Mouse (Mus musculus) forebrain, embryonic 16.5 days (tissue): ENCODE measurements at regions not wholly inside any gene's neighbourhood (a gene's known extent, or its start where the extent isn't known, plus 50 kb on each side); places are given as distances from the start of the nearest gene placed in this dataset. TPM values are rescaled to one million over a fixed set of nuclear protein-coding genes. Genes with fewer than 3 reads are reported as not detected.
A peak's percentile ranks its signal among the peaks of the same experiment; 100 is the strongest.

Experiments
- ATAC-seq: fragments of 200-750 bp; cut with Nextera tagmentation; 2 replicates; pipeline ENCODE4 v1.8.0; 2017; ENCODE audit warnings: mild to moderate bottlenecking, moderate library complexity
- H3K27ac ChIP-seq: fragments of 300-500 bp; sonication (generic); 2 replicates; pipeline ENCODE4 v1.5.1; 2014; ENCODE audit warnings: low read length, control low read depth
- H3K27me3 ChIP-seq: fragments of 300-500 bp; sonication (generic); replicated peaks from 2 replicates; pipeline ENCODE4 v1.6.1; 2014; ENCODE audit warnings: low read length; ENCODE audit not compliant: control insufficient read depth, insufficient read depth
- H3K36me3 ChIP-seq: fragments of 300-500 bp; sonication (generic); 2 replicates; pipeline ENCODE4 v1.6.1; 2014; ENCODE audit not compliant: control insufficient read depth, insufficient read depth
- H3K4me1 ChIP-seq: fragments of 300-500 bp; sonication (generic); replicated peaks from 2 replicates; pipeline ENCODE4 v1.6.1; 2014; ENCODE audit warnings: low read length; ENCODE audit not compliant: control insufficient read depth, insufficient read depth
- H3K4me2 ChIP-seq: fragments of 300-500 bp; sonication (generic); 2 replicates; pipeline ENCODE4 v1.6.1; 2014; ENCODE audit warnings: mild to moderate bottlenecking, low read length, control low read depth
- H3K4me3 ChIP-seq: fragments of 300-500 bp; sonication (generic); replicated peaks from 2 replicates; pipeline ENCODE4 v1.5.1; 2014; ENCODE audit warnings: mild to moderate bottlenecking, low read length, control low read depth
- H3K9ac ChIP-seq: fragments of 300-500 bp; sonication (generic); replicated peaks from 2 replicates; pipeline ENCODE4 v1.6.1; 2014; ENCODE audit warnings: low read depth, low read length, control low read depth
- H3K9me3 ChIP-seq: fragments of 300-500 bp; sonication (generic); 2 replicates; pipeline ENCODE4 v1.6.1; 2016; ENCODE audit warnings: low read length; ENCODE audit not compliant: control insufficient read depth
- WGBS: fragments of 180-500 bp; shearing (Covaris S2); extraction: QIAGEN DNeasy Blood & Tissue Kit; methylation state at CpG from one replicate; pipeline ENCODE4 v1.1.7; 2014; 5-methylcytosine and 5-hydroxymethylcytosine counted together
- microRNA-seq: library from miRNA; unstranded; fragments of <30 nt; microRNA quantifications from one replicate; pipeline ENCODE4, GENCODE M21; 2017

- H3K27me3 ChIP-seq: no peaks in the 10 kb centered on the region
- no peaks in the 10 kb centered on the region for H3K4me1 ChIP-seq
- WGBS: 92% methylated on average over 3 of the region's 3 CpGs
- no peaks in the 10 kb centered on the region for H3K36me3 ChIP-seq
- H3K27ac ChIP-seq: no peak overlapping the region
- no peak overlapping the region for H3K4me2 ChIP-seq
- no peaks in the 10 kb centered on the region for H3K9me3 ChIP-seq
- no peak for ATAC-seq
- H3K4me3 ChIP-seq: no peak overlapping the region
- H3K9ac ChIP-seq: no peak overlapping the region
Measured at GRCm38 (mm10) chr17:91913556-91913955, 820.7 kb upstream of the Nrxn1 start.

- Histone ChIP-seq H3K4me1 (no peaks in the 10 kb centered on the region), H3K9me3 (no peaks in the 10 kb centered on the region), H3K36me3 (no peaks in the 10 kb centered on the region), H3K27ac (no peak overlapping the region), H3K27me3 (no peaks in the 10 kb centered on the region), H3K4me2 (no peak overlapping the region), H3K9ac (no peak overlapping the region), H3K4me3 (no peak overlapping the region)
- ATAC-seq: no peak
- 84% methylated on average over 3 of the region's 3 CpGs for WGBS
Measured at GRCm38 (mm10) chr17:91903092-91903491, 810.2 kb upstream of the Nrxn1 start.

GRCm38 (mm10) chr17:91875231-91875630 is 782.4 kb upstream of the Nrxn1 start:
- Histone ChIP-seq H3K27ac (no peak overlapping the region), H3K4me1 (no peaks in the 10 kb centered on the region), H3K27me3 (no peaks in the 10 kb centered on the region), H3K9me3 (no peaks in the 10 kb centered on the region), H3K9ac (no peak overlapping the region), H3K4me3 (no peak overlapping the region), H3K36me3 (no peaks in the 10 kb centered on the region), H3K4me2 (no peak overlapping the region)
- no peak for ATAC-seq

- H3K27me3 ChIP-seq: no peaks in the 10 kb centered on the region
- no peaks in the 10 kb centered on the region for H3K36me3 ChIP-seq
- no peak overlapping the region for H3K4me3 ChIP-seq
- H3K9ac ChIP-seq: no peak overlapping the region
- peak; percentile 20; the same call in 1 of the 2 replicates for ATAC-seq
- 47% methylated on average over 1 of the region's 1 CpGs for WGBS
- no peak overlapping the region for H3K27ac ChIP-seq
- H3K9me3 ChIP-seq: no peaks in the 10 kb centered on the region
- H3K4me1 ChIP-seq: no peaks in the 10 kb centered on the region
- no peak overlapping the region for H3K4me2 ChIP-seq
Measured at GRCm38 (mm10) chr17:91862152-91862551, 769.3 kb upstream of the Nrxn1 start.

Small RNAs in the stretch of these regions (microRNA-seq; reads per million reads assigned to microRNA genes)
- not detected for gene Gm44345
